Mouse (Mus musculus): ENCODE data around the gene Clint1.

DNA sequence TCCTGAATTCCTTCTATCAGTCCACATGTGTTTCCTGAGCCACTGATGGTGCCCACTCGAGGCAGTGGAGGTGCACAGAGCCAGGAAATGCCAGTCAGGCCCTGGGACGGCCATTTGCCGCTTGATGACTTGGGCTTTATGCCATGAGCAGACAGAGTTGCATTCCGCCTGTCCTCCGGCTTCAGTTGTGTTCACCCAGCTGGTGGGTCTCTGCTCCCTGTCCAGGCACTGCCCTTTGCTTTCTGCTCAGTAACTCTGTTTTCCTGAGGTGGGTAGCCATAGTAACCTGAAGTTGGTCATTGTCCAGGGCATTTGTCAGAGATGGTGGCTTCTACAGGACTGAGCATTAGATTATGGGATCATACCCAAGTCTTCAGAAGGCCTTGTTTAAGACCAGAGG lies 55.5 kb downstream of the Clint1 start:
- no peak for TF ChIP-seq CTCF (IDR thresholded peaks at IDR 0.05; ENCODE audit: borderline replicate concordance, control insufficient read depth, extremely low read depth, insufficient read depth, low read length, poor library complexity)
- no peak for TF ChIP-seq POLR2A (IDR thresholded peaks at IDR 0.05; ENCODE audit: control insufficient read depth, extremely low read depth, insufficient read depth, low read length, poor library complexity)

Measured in thymus, adult 2 months (tissue).